Mouse (Mus musculus) kidney, adult 11 months (tissue): ENCODE data around the gene 4930595M18Rik.

ENCODE experiments used
- DNase-seq: peaks from one replicate; pipeline ENCODE4 v3.0.0; 2022

Gene 4930595M18Rik

DNA sequence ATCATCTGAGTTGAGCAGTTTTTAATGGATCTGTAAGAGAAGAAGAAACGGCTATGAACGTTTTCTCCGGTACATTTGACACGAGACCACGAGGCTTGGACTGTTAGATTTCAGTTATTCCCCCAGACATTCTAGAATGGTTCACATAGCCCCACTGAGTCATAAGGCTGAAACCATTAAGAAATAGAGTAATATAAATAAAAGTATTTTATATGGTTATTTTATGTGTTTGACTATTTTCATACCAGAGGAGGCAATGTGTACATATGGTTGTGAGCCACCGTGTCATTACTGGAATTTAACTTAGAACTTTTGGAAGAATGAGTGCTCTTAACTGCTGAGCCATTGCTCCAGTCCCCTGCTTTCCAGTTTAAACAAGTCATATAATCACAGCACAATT is at the start of gene 4930595M18Rik:
4930595M18Rik (minus strand) TSS at position 101 of the 400 bp plus-strand sequence.
- DNase-seq, result no peak

DNA sequence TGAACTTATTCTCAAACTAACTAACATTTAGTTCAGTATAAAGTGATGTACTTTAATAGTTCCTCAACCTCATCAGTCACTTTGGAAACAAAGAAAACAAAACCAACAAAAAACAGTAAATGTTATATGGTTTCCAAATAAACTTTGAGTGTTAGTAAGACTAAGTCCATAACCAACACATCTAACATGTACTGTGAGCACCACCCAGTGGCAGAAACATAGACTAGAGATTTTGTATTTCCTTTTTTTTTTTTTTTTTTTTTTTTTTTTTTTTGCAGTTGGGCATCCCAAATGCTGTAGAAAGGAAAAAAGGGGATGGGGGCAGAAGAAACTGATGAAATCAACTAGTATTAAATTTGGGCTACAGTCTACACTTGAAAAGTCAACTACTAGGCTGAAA is 14.6 kb upstream of the 4930595M18Rik start:
- DNase-seq, result no peak
